Mouse (Mus musculus) forebrain, embryonic 16.5 days (tissue): ENCODE measurements at regions not wholly inside any gene's neighbourhood (a gene's known extent, or its start where the extent isn't known, plus 50 kb on each side); places are given as distances from the start of the nearest gene placed in this dataset.

Experiments
- ATAC-seq: fragments of 200-750 bp; cut with Nextera tagmentation; 2 replicates; pipeline ENCODE4 v1.8.0; 2017; ENCODE audit warnings: mild to moderate bottlenecking, moderate library complexity
- H3K27ac ChIP-seq: fragments of 300-500 bp; sonication (generic); 2 replicates; pipeline ENCODE4 v1.5.1; 2014; ENCODE audit warnings: low read length, control low read depth
- H3K27me3 ChIP-seq: fragments of 300-500 bp; sonication (generic); replicated peaks from 2 replicates; pipeline ENCODE4 v1.6.1; 2014; ENCODE audit warnings: low read length; ENCODE audit not compliant: control insufficient read depth, insufficient read depth
- H3K36me3 ChIP-seq: fragments of 300-500 bp; sonication (generic); 2 replicates; pipeline ENCODE4 v1.6.1; 2014; ENCODE audit not compliant: control insufficient read depth, insufficient read depth
- H3K4me1 ChIP-seq: fragments of 300-500 bp; sonication (generic); replicated peaks from 2 replicates; pipeline ENCODE4 v1.6.1; 2014; ENCODE audit warnings: low read length; ENCODE audit not compliant: control insufficient read depth, insufficient read depth
- H3K4me2 ChIP-seq: fragments of 300-500 bp; sonication (generic); 2 replicates; pipeline ENCODE4 v1.6.1; 2014; ENCODE audit warnings: mild to moderate bottlenecking, low read length, control low read depth
- H3K4me3 ChIP-seq: fragments of 300-500 bp; sonication (generic); replicated peaks from 2 replicates; pipeline ENCODE4 v1.5.1; 2014; ENCODE audit warnings: mild to moderate bottlenecking, low read length, control low read depth
- H3K9ac ChIP-seq: fragments of 300-500 bp; sonication (generic); replicated peaks from 2 replicates; pipeline ENCODE4 v1.6.1; 2014; ENCODE audit warnings: low read depth, low read length, control low read depth
- H3K9me3 ChIP-seq: fragments of 300-500 bp; sonication (generic); 2 replicates; pipeline ENCODE4 v1.6.1; 2016; ENCODE audit warnings: low read length; ENCODE audit not compliant: control insufficient read depth
- WGBS: fragments of 180-500 bp; shearing (Covaris S2); extraction: QIAGEN DNeasy Blood & Tissue Kit; methylation state at CpG from one replicate; pipeline ENCODE4 v1.1.7; 2014; 5-methylcytosine and 5-hydroxymethylcytosine counted together

- Histone ChIP-seq H3K4me2 (no peak overlapping the region), H3K9ac (no peak overlapping the region), H3K27me3 (no peaks in the 10 kb centered on the region), H3K27ac (no peak overlapping the region), H3K4me1 (no peaks in the 10 kb centered on the region), H3K9me3 (no peaks in the 10 kb centered on the region), H3K36me3 (no peaks in the 10 kb centered on the region), H3K4me3 (no peak overlapping the region)
- no peak for ATAC-seq
- 88% methylated on average over 4 of the region's 4 CpGs for WGBS
Measured at GRCm38 (mm10) chr4:27529565-27529964, 1182.9 kb upstream of the Manea start.

GRCm38 (mm10) chr4:27520295-27520694, 1173.6 kb upstream of the Manea start:
- no peak for ATAC-seq
- 74% methylated on average over 4 of the region's 4 CpGs for WGBS
- Histone ChIP-seq H3K4me2 (no peak overlapping the region), H3K36me3 (no peaks in the 10 kb centered on the region), H3K27ac (no peak overlapping the region), H3K9ac (no peak overlapping the region), H3K9me3 (no peaks in the 10 kb centered on the region), H3K4me1 (no peaks in the 10 kb centered on the region), H3K27me3 (no peaks in the 10 kb centered on the region), H3K4me3 (no peak overlapping the region)

- ATAC-seq, result peak; percentile 80
- Histone ChIP-seq H3K27ac (0 out of 2 replicates have a peak overlapping the region, but pooled peaks have one; percentile 4), H3K27me3 (no peaks in the 10 kb centered on the region), H3K36me3 (no peaks in the 10 kb centered on the region), H3K9me3 (no peaks in the 10 kb centered on the region), H3K4me2 (peak overlapping the region; percentile 43), H3K4me1 (peaks cover 10% of the 10 kb centered on the region), H3K4me3 (peak overlapping the region; percentile 6; the same call in 1 of the 2 replicates), H3K9ac (no peak overlapping the region; the same call in 1 of the 2 replicates)
- 10% methylated on average over 14 of the region's 14 CpGs for WGBS
Measured at GRCm38 (mm10) chr4:27504829-27505804, 1158.4 kb upstream of the Manea start.

GRCm38 (mm10) chr4:27497926-27498325, 1151.2 kb upstream of the Manea start:
- H3K36me3 ChIP-seq, result no peaks in the 10 kb centered on the region
- 75% methylated on average over 1 of the region's 1 CpGs for WGBS
- ATAC-seq, result no peak
- no peak overlapping the region for H3K4me3 ChIP-seq
- no peaks in the 10 kb centered on the region for H3K27me3 ChIP-seq
- H3K4me1 ChIP-seq, result no peaks in the 10 kb centered on the region
- no peak overlapping the region for H3K27ac ChIP-seq
- no peak overlapping the region for H3K4me2 ChIP-seq
- no peaks in the 10 kb centered on the region for H3K9me3 ChIP-seq
- H3K9ac ChIP-seq, result no peak overlapping the region

GRCm38 (mm10) chr4:27497274-27497673, 1150.6 kb upstream of the Manea start:
- Histone ChIP-seq H3K9me3 (no peaks in the 10 kb centered on the region), H3K27me3 (no peaks in the 10 kb centered on the region), H3K4me3 (no peak overlapping the region), H3K4me2 (no peak overlapping the region), H3K27ac (no peak overlapping the region), H3K4me1 (no peaks in the 10 kb centered on the region), H3K9ac (no peak overlapping the region), H3K36me3 (no peaks in the 10 kb centered on the region)
- ATAC-seq, result no peak
- 83% methylated on average over 1 of the region's 1 CpGs for WGBS

GRCm38 (mm10) chr4:27491312-27491711, 1144.6 kb upstream of the Manea start:
- Histone ChIP-seq H3K4me3 (no peak overlapping the region), H3K4me2 (no peak overlapping the region), H3K9me3 (no peaks in the 10 kb centered on the region), H3K36me3 (no peaks in the 10 kb centered on the region), H3K4me1 (no peaks in the 10 kb centered on the region), H3K27me3 (no peaks in the 10 kb centered on the region), H3K9ac (no peak overlapping the region), H3K27ac (no peak overlapping the region)
- 88% methylated on average over 2 of the region's 2 CpGs for WGBS
- ATAC-seq, result no peak

- no peak for ATAC-seq
- no peak overlapping the region for H3K4me3 ChIP-seq
- no peak overlapping the region for H3K27ac ChIP-seq
- no peak overlapping the region for H3K9ac ChIP-seq
- H3K36me3 ChIP-seq, result no peaks in the 10 kb centered on the region
- H3K9me3 ChIP-seq, result no peaks in the 10 kb centered on the region
- no peaks in the 10 kb centered on the region for H3K27me3 ChIP-seq
- 92% methylated on average over 4 of the region's 4 CpGs for WGBS
- H3K4me1 ChIP-seq, result no peaks in the 10 kb centered on the region
- no peak overlapping the region for H3K4me2 ChIP-seq
Measured at GRCm38 (mm10) chr4:27449901-27450300, 1103.2 kb upstream of the Manea start.

GRCm38 (mm10) chr4:27446310-27446709, 1099.6 kb upstream of the Manea start:
- 90% methylated on average over 2 of the region's 2 CpGs for whole genome bisulfite sequencing
- no peak for ATAC-seq

GRCm38 (mm10) chr4:27429210-27429789, 1082.6 kb upstream of the Manea start:
- Histone ChIP-seq H3K4me3 (no peak overlapping the region), H3K4me1 (peaks cover 7% of the 10 kb centered on the region), H3K27ac (no peak overlapping the region), H3K27me3 (no peaks in the 10 kb centered on the region), H3K9ac (no peak overlapping the region), H3K9me3 (no peaks in the 10 kb centered on the region), H3K36me3 (no peaks in the 10 kb centered on the region), H3K4me2 (no peak overlapping the region)
- WGBS, result 43% methylated on average over 5 of the region's 5 CpGs
- ATAC-seq, result peak; percentile 45

More at GRCm38 (mm10) chr4:27446310-27446709, 1099.6 kb upstream of the Manea start:
- Histone ChIP-seq H3K9me3 (no peaks in the 10 kb centered on the region), H3K36me3 (no peaks in the 10 kb centered on the region), H3K27me3 (no peaks in the 10 kb centered on the region), H3K4me1 (no peaks in the 10 kb centered on the region), H3K9ac (no peak overlapping the region), H3K4me3 (no peak overlapping the region), H3K27ac (no peak overlapping the region), H3K4me2 (no peak overlapping the region)
